Mouse (Mus musculus) myocyte (in vitro differentiated cells): ENCODE measurements at regions not wholly inside any gene's neighbourhood (a gene's known extent, or its start where the extent isn't known, plus 50 kb on each side); places are given as distances from the start of the nearest gene placed in this dataset.

Source experiments
- H3K27me3 ChIP-seq: one replicate; pipeline ENCODE4 v1.6.1; 2011; ENCODE audit not compliant: control insufficient read depth, insufficient read depth, insufficient read length
- H3K36me3 ChIP-seq: one replicate; pipeline ENCODE4 v1.6.1; 2011; ENCODE audit not compliant: control insufficient read depth, insufficient read depth
- H3K4me2 ChIP-seq: one replicate; pipeline ENCODE4 v1.6.1; 2011; ENCODE audit warnings: low read depth, control low read depth
- H3K4me3 ChIP-seq: one replicate; pipeline ENCODE4 v1.5.1; 2011; ENCODE audit warnings: mild to moderate bottlenecking, control low read depth, moderate library complexity
- H3K79me2 ChIP-seq: one replicate; pipeline ENCODE4 v1.6.1; 2011; ENCODE audit not compliant: control insufficient read depth, insufficient read depth
- H3ac ChIP-seq: one replicate; pipeline ENCODE4 v1.6.1; 2011; ENCODE audit not compliant: control insufficient read depth, insufficient read length
- CEBPB ChIP-seq: IDR thresholded peaks from 2 replicates; pipeline ENCODE4 v1.6.1; 2011; ENCODE audit warnings: mild to moderate bottlenecking, moderate library complexity; ENCODE audit not compliant: poor library complexity, insufficient read depth, severe bottlenecking
- E2F4 ChIP-seq: IDR thresholded peaks from one replicate; pipeline ENCODE4 v1.6.1; 2011; ENCODE audit warnings: mild to moderate bottlenecking, control low read depth, moderate library complexity; ENCODE audit not compliant: insufficient read depth
- MAX ChIP-seq: IDR thresholded peaks from one replicate; pipeline ENCODE4 v1.6.1; 2011; ENCODE audit warnings: low read depth, mild to moderate bottlenecking, control low read depth
- MYOD1 ChIP-seq, 3 experiments: IDR thresholded peaks; one replicate each; pipeline ENCODE4 v1.6.1; 2011; ENCODE audit warnings: control low read depth in 2 of 3, low read depth in 2 of 3, mild to moderate bottlenecking in 2 of 3, moderate library complexity in 1 of 3; ENCODE audit not compliant: insufficient read length in 2 of 3, control insufficient read depth in 1 of 3
- MYOG ChIP-seq, 3 experiments: IDR thresholded peaks; one replicate each; pipeline ENCODE4 v1.6.1; 2011; ENCODE audit warnings: control low read depth in 2 of 3, low read depth in 2 of 3, mild to moderate bottlenecking in 2 of 3; ENCODE audit not compliant: insufficient read length in 2 of 3, control insufficient read depth in 1 of 3, insufficient read depth in 1 of 3
- POLR2A ChIP-seq: IDR thresholded peaks from one replicate; pipeline ENCODE4 v1.6.1; 2011; ENCODE audit warnings: low read depth, mild to moderate bottlenecking, control low read depth, moderate library complexity; ENCODE audit not compliant: insufficient read length
- POLR2AphosphoS2 ChIP-seq: IDR thresholded peaks from one replicate; pipeline ENCODE4 v1.6.1; 2011; ENCODE audit warnings: low read depth, control low read depth; ENCODE audit not compliant: insufficient read length
- REST ChIP-seq: IDR thresholded peaks from one replicate; pipeline ENCODE4 v1.6.1; 2011; ENCODE audit warnings: mild to moderate bottlenecking, control low read depth, moderate library complexity; ENCODE audit not compliant: insufficient read depth, insufficient read length
- SRF ChIP-seq: IDR thresholded peaks from one replicate; pipeline ENCODE4 v1.6.1; 2011; ENCODE audit warnings: low read depth; ENCODE audit not compliant: control insufficient read depth, insufficient read length
- TCF12 ChIP-seq: IDR thresholded peaks from one replicate; pipeline ENCODE4 v1.6.1; 2011; ENCODE audit warnings: mild to moderate bottlenecking, control low read depth; ENCODE audit not compliant: poor library complexity, insufficient read depth, severe bottlenecking
- TCF3 ChIP-seq: IDR thresholded peaks from one replicate; pipeline ENCODE4 v1.6.1; 2011; ENCODE audit warnings: low read depth, control low read depth; ENCODE audit not compliant: insufficient read length
- USF1 ChIP-seq: IDR thresholded peaks from one replicate; pipeline ENCODE4 v1.6.1; 2011; ENCODE audit warnings: low read depth, mild to moderate bottlenecking, control low read depth, moderate library complexity

- H3K79me2 ChIP-seq, result no peaks in the 10 kb centered on the region
- TF ChIP-seq MYOD1 (IDR thresholded peaks at IDR 0.05; ENCODE audit: control insufficient read depth in 1 of 3, insufficient read length in 2 of 3, low read depth in 2 of 3) (no peak), CEBPB (no peak), MYOG (IDR thresholded peaks at IDR 0.05; ENCODE audit: control insufficient read depth in 1 of 3, insufficient read depth in 1 of 3, insufficient read length in 2 of 3, low read depth in 2 of 3) (no peak), TCF12 (no peak), POLR2AphosphoS2 (no peak), REST (no peak), SRF (no peak), MAX (no peak), E2F4 (no peak), USF1 (no peak), POLR2A (no peak), TCF3 (no peak)
- peaks cover 27% of the 10 kb centered on the region for H3K27me3 ChIP-seq
- H3K4me2 ChIP-seq, result no peak overlapping the region
- H3K4me3 ChIP-seq, result no peak overlapping the region
- H3K36me3 ChIP-seq, result no peaks in the 10 kb centered on the region
- H3ac ChIP-seq, result no peak overlapping the region
Observed at GRCm38 (mm10) chr9:61129186-61129585, 243.0 kb upstream of the Tle3 start.

- TF ChIP-seq SRF, result no peak
- no peak for TF ChIP-seq E2F4
- no peak for TF ChIP-seq POLR2A
- Histone ChIP-seq H3K4me3 (no peak overlapping the region), H3K27me3 (peaks cover 19% of the 10 kb centered on the region), H3ac (no peak overlapping the region), H3K36me3 (no peaks in the 10 kb centered on the region), H3K4me2 (no peak overlapping the region), H3K79me2 (no peaks in the 10 kb centered on the region)
Observed at GRCm38 (mm10) chr9:61130877-61131276, 241.3 kb upstream of the Tle3 start.

- Histone ChIP-seq H3ac (no peak overlapping the region), H3K36me3 (no peaks in the 10 kb centered on the region), H3K79me2 (no peaks in the 10 kb centered on the region), H3K4me3 (no peak overlapping the region), H3K4me2 (no peak overlapping the region), H3K27me3 (peaks cover 15% of the 10 kb centered on the region)
- TF ChIP-seq E2F4 (no peak), REST (no peak), TCF3 (no peak), CEBPB (no peak), USF1 (no peak), MYOD1 (IDR thresholded peaks at IDR 0.05; ENCODE audit: control insufficient read depth in 1 of 3, insufficient read length in 2 of 3, low read depth in 2 of 3) (no peak)
Observed at GRCm38 (mm10) chr9:61135263-61135882, 236.8 kb upstream of the Tle3 start.

- no peaks in the 10 kb centered on the region for H3K79me2 ChIP-seq
- H3K27me3 ChIP-seq, result peaks cover 15% of the 10 kb centered on the region
- no peak overlapping the region for H3K4me2 ChIP-seq
- H3K4me3 ChIP-seq, result no peak overlapping the region
- H3K36me3 ChIP-seq, result no peaks in the 10 kb centered on the region
- TF ChIP-seq POLR2AphosphoS2 (no peak), REST (no peak), MYOD1 (IDR thresholded peaks at IDR 0.05; ENCODE audit: control insufficient read depth in 1 of 3, insufficient read length in 2 of 3, low read depth in 2 of 3) (no peak), MYOG (IDR thresholded peaks at IDR 0.05; ENCODE audit: control insufficient read depth in 1 of 3, insufficient read depth in 1 of 3, insufficient read length in 2 of 3, low read depth in 2 of 3) (no peak), CEBPB (no peak), TCF3 (no peak), POLR2A (no peak), E2F4 (no peak), SRF (no peak), USF1 (no peak), TCF12 (no peak), MAX (no peak)
- H3ac ChIP-seq, result no peak overlapping the region
Observed at GRCm38 (mm10) chr9:61135917-61136316, 236.2 kb upstream of the Tle3 start.

- H3K4me3 ChIP-seq, result no peak overlapping the region
- no peak overlapping the region for H3ac ChIP-seq
- no peak overlapping the region for H3K4me2 ChIP-seq
- H3K36me3 ChIP-seq, result no peaks in the 10 kb centered on the region
- H3K27me3 ChIP-seq, result peaks cover 12% of the 10 kb centered on the region
- no peaks in the 10 kb centered on the region for H3K79me2 ChIP-seq
- TF ChIP-seq SRF (no peak), POLR2AphosphoS2 (no peak)
Observed at GRCm38 (mm10) chr9:61138741-61139368, 233.3 kb upstream of the Tle3 start.
